In the genomic region with DNA sequence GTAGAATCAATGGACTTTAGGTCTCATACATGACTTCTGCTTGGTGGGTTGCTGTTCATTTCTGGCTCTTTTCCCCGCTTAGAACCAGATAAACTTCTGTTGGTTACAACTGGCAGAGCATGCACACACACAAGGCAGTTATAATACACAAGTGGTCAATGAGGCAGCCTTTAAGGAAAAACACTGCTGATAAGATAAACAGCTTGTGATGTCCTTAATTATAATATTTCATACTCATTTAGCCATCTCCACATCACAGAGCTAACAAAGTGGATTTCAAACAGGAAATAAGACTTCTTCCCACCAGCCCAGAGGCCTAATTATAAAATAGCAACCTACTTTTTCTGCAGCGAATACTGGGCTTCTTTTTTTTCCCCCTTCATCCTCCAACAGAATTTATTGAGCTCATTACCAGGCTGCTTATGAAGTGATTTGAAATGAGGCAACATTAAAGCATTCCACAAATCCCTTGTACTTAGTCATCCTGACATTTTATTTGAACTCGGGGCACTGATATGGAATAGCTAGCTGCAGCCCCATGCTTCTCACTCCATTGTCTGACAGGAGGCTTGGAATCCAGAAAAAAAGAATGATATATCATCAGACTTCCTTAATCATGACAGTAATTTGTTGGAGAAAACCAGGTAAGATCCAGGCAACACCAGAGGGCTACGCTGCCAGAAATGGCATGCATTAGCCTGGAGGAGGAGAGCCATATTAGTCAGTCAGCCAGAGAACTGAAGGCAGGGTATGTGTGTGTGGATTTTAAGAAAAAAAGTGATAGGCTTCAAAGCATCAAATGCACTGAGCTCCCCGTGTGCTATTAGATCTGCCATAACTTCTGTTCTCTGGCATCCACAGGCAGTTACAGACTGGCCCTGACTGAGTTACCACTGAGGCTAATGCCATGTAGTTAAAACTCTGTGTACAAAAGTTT, we compare ENCODE assay signal across 16 mouse cellular contexts.
DNase-seq lines count a peak whose midpoint lies in the region; ATAC-seq and TF ChIP-seq lines count a peak whose summit lies in the region.
"Had no signal": no experiment of that assay in that cellular context is flagged by ENCODE, and none has a peak within 500 bp of the region (broad histone marks: within the 10 kb centered on the region; RNA-seq: fewer than 3 reads in every experiment).

No protein-coding gene starts in this region.

- H3K27ac ChIP-seq in forebrain, embryonic 15.5 days (replicated peaks), result 0 out of 2 replicates have a peak overlapping the region, but pooled peaks have one; percentile 6
- no peak overlapping the region for H3K27ac ChIP-seq in forebrain, embryonic 14.5 days (ENCODE audit: low read depth, low read length)
- H3K27ac ChIP-seq in lung, embryonic 14.5 days (ENCODE audit: low read depth), result no peak overlapping the region; the same call in 1 of the 2 replicates
- H3K27ac ChIP-seq in midbrain, embryonic 15.5 days, result peak overlapping the region; percentile 58
- no peak overlapping the region for H3K27ac ChIP-seq in intestine, embryonic 15.5 days
- H3K27ac ChIP-seq: heart, adult 2 months; left cerebral cortex, adult 2 months; limb, embryonic 13.5 days had no signal

- H3K9me3 ChIP-seq in forebrain, embryonic 15.5 days, result no peaks in the 10 kb centered on the region
- H3K9me3 ChIP-seq in forebrain, embryonic 14.5 days (replicated peaks; ENCODE audit: control insufficient read depth, low read length), result no peaks in the 10 kb centered on the region
- no peaks in the 10 kb centered on the region for H3K9me3 ChIP-seq in lung, embryonic 14.5 days (ENCODE audit: low read depth, low read length)
- H3K9me3 ChIP-seq in midbrain, embryonic 15.5 days, result no peaks in the 10 kb centered on the region
- H3K9me3 ChIP-seq in intestine, embryonic 15.5 days, result no peaks in the 10 kb centered on the region
- H3K9me3 ChIP-seq: limb, embryonic 13.5 days; megakaryocyte, embryonic 14.5 days had no signal

- H3K9ac ChIP-seq in forebrain, embryonic 15.5 days (replicated peaks), result no peak overlapping the region
- H3K9ac ChIP-seq in forebrain, embryonic 14.5 days (ENCODE audit: low read length), result no peak overlapping the region
- H3K9ac ChIP-seq in lung, embryonic 14.5 days, result no peak overlapping the region
- no peak overlapping the region for H3K9ac ChIP-seq in midbrain, embryonic 15.5 days
- no peak overlapping the region for H3K9ac ChIP-seq in intestine, embryonic 15.5 days
- H3K9ac ChIP-seq: limb, embryonic 13.5 days; liver, postnatal 0 days had no signal

- H3K4me2 ChIP-seq in forebrain, embryonic 15.5 days (replicated peaks), result no peak overlapping the region
- H3K4me2 ChIP-seq in forebrain, embryonic 14.5 days (ENCODE audit: low read length), result no peak overlapping the region
- H3K4me2 ChIP-seq in lung, embryonic 14.5 days, result no peak overlapping the region
- no peak overlapping the region for H3K4me2 ChIP-seq in midbrain, embryonic 15.5 days
- H3K4me2 ChIP-seq in intestine, embryonic 15.5 days (replicated peaks), result no peak overlapping the region
- H3K4me2 ChIP-seq: limb, embryonic 13.5 days had no signal

- ATAC-seq in forebrain, embryonic 15.5 days (replicated peaks), result peak; percentile 51; the same call in 1 of the 2 replicates
- ATAC-seq in forebrain, embryonic 14.5 days, result no peak
- peak; percentile 89 for ATAC-seq in lung, embryonic 14.5 days (ENCODE audit: insufficient read depth)
- ATAC-seq in midbrain, embryonic 15.5 days (replicated peaks), result peak; percentile 83
- ATAC-seq in intestine, embryonic 15.5 days, result no peak
- ATAC-seq: activated CD4-positive, CD25-positive, alpha-beta regulatory T cell, adult 4 months; liver, postnatal 0 days had no signal

- H3K4me1 ChIP-seq in forebrain, embryonic 15.5 days, result 0 out of 2 replicates have a peak, but pooled peaks cover 6% of the 10 kb centered on the region
- no peaks in the 10 kb centered on the region; the same call in 1 of the 2 replicates for H3K4me1 ChIP-seq in forebrain, embryonic 14.5 days (ENCODE audit: control insufficient read depth, insufficient read depth, low read length)
- peaks cover 4% of the 10 kb centered on the region for H3K4me1 ChIP-seq in lung, embryonic 14.5 days (ENCODE audit: insufficient read depth)
- H3K4me1 ChIP-seq in midbrain, embryonic 15.5 days, result 0 out of 2 replicates have a peak, but pooled peaks cover 7% of the 10 kb centered on the region
- no peaks in the 10 kb centered on the region for H3K4me1 ChIP-seq in intestine, embryonic 15.5 days (replicated peaks)
- H3K4me1 ChIP-seq: megakaryocyte, embryonic 14.5 days had no signal

- H3K27me3 ChIP-seq in forebrain, embryonic 15.5 days, result no peaks in the 10 kb centered on the region
- no peaks in the 10 kb centered on the region for H3K27me3 ChIP-seq in forebrain, embryonic 14.5 days (replicated peaks; ENCODE audit: control insufficient read depth, insufficient read depth, low read length)
- no peaks in the 10 kb centered on the region for H3K27me3 ChIP-seq in lung, embryonic 14.5 days (ENCODE audit: insufficient read depth, low read length)
- H3K27me3 ChIP-seq in midbrain, embryonic 15.5 days (replicated peaks), result no peaks in the 10 kb centered on the region
- no peaks in the 10 kb centered on the region for H3K27me3 ChIP-seq in intestine, embryonic 15.5 days (replicated peaks)
- H3K27me3 ChIP-seq: limb, embryonic 13.5 days; megakaryocyte, embryonic 14.5 days had no signal

- no peaks in the 10 kb centered on the region for H3K36me3 ChIP-seq in forebrain, embryonic 15.5 days
- no peaks in the 10 kb centered on the region for H3K36me3 ChIP-seq in forebrain, embryonic 14.5 days (ENCODE audit: control insufficient read depth, insufficient read depth, low read length)
- H3K36me3 ChIP-seq in lung, embryonic 14.5 days (ENCODE audit: insufficient read depth), result no peaks in the 10 kb centered on the region
- no peaks in the 10 kb centered on the region for H3K36me3 ChIP-seq in midbrain, embryonic 15.5 days (replicated peaks)
- H3K36me3 ChIP-seq in intestine, embryonic 15.5 days, result no peaks in the 10 kb centered on the region
- H3K36me3 ChIP-seq: limb, embryonic 13.5 days had no signal

- TF ChIP-seq CTCF in lung, embryonic 14.5 days (IDR thresholded peaks at IDR 0.05; ENCODE audit: low read depth), result no peak

- WGBS in forebrain, embryonic 15.5 days, result 66% methylated on average over 5 of the region's 5 CpGs
- 65% methylated on average over 5 of the region's 5 CpGs for WGBS in forebrain, embryonic 14.5 days
- WGBS in lung, embryonic 14.5 days, result 24% methylated on average over 5 of the region's 5 CpGs
- WGBS in midbrain, embryonic 15.5 days, result 58% methylated on average over 5 of the region's 5 CpGs
- WGBS in intestine, embryonic 15.5 days, result 51% methylated on average over 5 of the region's 5 CpGs

- no peak overlapping the region for H3K4me3 ChIP-seq in forebrain, embryonic 15.5 days
- no peak overlapping the region for H3K4me3 ChIP-seq in forebrain, embryonic 14.5 days (ENCODE audit: low read depth, low read length)
- no peak overlapping the region for H3K4me3 ChIP-seq in lung, embryonic 14.5 days (ENCODE audit: low read depth, low read length)
- H3K4me3 ChIP-seq in midbrain, embryonic 15.5 days, result no peak overlapping the region
- H3K4me3 ChIP-seq in intestine, embryonic 15.5 days (replicated peaks), result no peak overlapping the region
- H3K4me3 ChIP-seq: heart, adult 2 months; left cerebral cortex, adult 2 months; limb, embryonic 13.5 days; megakaryocyte, embryonic 14.5 days had no signal

- DNase-seq in forebrain, embryonic 14.5 days (ENCODE audit: low spot score), result no peak
- DNase-seq in lung, embryonic 14.5 days, result peak; percentile 71
- no peak for DNase-seq in lung, postnatal 4 days
- DNase-seq in forelimb bud, embryonic 11.5 days (ENCODE audit: low read depth, low spot score), result peak; percentile 58
- DNase-seq in left cerebral cortex, adult 18-20 months (ENCODE audit: low spot score in 2 of 2), result no peak
- DNase-seq: cerebellum, postnatal 25 days; heart, adult 2 months; liver, postnatal 0 days; thymus, adult 18-20 months had no signal

Comparison
In these comparisons a context has a peak if more than half of its experiments do, and no peak if none do; other contexts are left out.
1. ATAC-seq: peak in forebrain, embryonic 15.5 days (single experiment), lung, embryonic 14.5 days (single experiment) and midbrain, embryonic 15.5 days (single experiment); none in forebrain, embryonic 14.5 days (single experiment) and intestine, embryonic 15.5 days (single experiment).
2. H3K27ac ChIP-seq: peak in forebrain, embryonic 15.5 days (single experiment) and midbrain, embryonic 15.5 days (single experiment); none in forebrain, embryonic 14.5 days (single experiment), lung, embryonic 14.5 days (single experiment) and intestine, embryonic 15.5 days (single experiment).
3. DNase-seq: peak in lung, embryonic 14.5 days (single experiment) and forelimb bud, embryonic 11.5 days (single experiment); none in forebrain, embryonic 14.5 days (single experiment), lung, postnatal 4 days (0 of 2) and left cerebral cortex, adult 18-20 months (0 of 2).